Mouse (Mus musculus): ENCODE results near the gene Eml2. TPM values are rescaled to one million over a fixed set of nuclear protein-coding genes. Genes with fewer than 3 reads are reported as not detected.

The Eml2 gene
- polyA plus RNA-seq, 1 experiment: 17.2 TPM

DNA sequence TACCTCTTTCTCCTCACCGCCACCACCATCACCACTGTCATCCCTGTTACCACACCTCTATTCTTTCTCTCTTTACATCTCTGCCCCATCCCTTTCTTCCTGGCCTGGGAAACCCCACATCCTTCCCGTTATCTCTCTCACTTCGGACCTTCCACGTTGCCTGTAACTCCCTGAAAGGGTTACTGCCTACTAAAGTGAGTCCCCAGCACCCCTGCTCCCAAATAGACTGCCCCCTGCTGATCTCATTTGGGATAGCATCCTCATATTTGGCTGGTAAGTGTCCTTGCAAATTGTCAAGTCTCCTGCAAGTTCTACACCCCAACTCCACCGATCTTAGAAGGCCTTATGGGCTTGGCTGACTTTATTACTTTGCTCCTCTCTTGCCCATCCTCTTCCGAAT lies 20.5 kb downstream of the Eml2 start:
- H3K27ac ChIP-seq (ENCODE audit: insufficient read depth, low read depth, low read length): no peak overlapping the region
- 60% methylated on average over 6 of the region's 6 CpGs for WGBS
- H3K4me1 ChIP-seq (ENCODE audit: control insufficient read depth, insufficient read depth, insufficient read length, low read length): peaks cover under 1% of the 10 kb centered on the region
- H3K27me3 ChIP-seq (ENCODE audit: control insufficient read depth, insufficient read depth, low read length): no peaks in the 10 kb centered on the region
- TF ChIP-seq CTCF (IDR thresholded peaks at IDR 0.05; ENCODE audit: extremely low read depth, insufficient read length, insufficient replicate concordance, low read depth, low read length) (peak; percentile 64; the same call in 1 of the 2 replicates), POLR2A (IDR thresholded peaks at IDR 0.05; ENCODE audit: low read depth, low read length) (no peak)
- H3K4me3 ChIP-seq (ENCODE audit: low read depth, low read length): no peak overlapping the region
- peaks cover 5% of the 10 kb centered on the region; the same call in 1 of the 2 replicates for H3K36me3 ChIP-seq (ENCODE audit: control insufficient read depth, insufficient read depth, low read length)

DNA sequence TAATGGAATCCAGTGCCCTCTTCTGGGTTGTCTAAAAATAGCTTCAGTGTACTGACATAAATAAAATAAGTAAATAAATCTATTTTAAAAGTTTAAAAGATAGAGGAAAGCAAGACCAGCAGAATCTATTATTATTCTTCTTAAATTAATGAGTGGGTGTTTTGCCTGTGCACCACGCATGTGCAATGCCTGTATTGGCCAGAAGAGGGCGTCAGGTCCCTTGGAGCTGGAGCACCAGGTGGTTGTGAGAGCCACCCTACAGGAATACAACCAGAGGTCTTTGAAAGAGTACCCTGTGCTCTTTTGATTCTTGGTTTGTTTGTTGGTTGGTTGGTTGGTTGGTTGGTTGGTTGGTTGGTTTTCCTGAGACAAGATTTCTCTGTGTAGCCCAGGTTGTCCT lies 21.8 kb downstream of the Eml2 start:
- Histone ChIP-seq H3K4me1 (ENCODE audit: control insufficient read depth, insufficient read depth, insufficient read length, low read length) (peaks cover 7% of the 10 kb centered on the region), H3K4me3 (ENCODE audit: low read depth, low read length) (no peak overlapping the region), H3K27me3 (ENCODE audit: control insufficient read depth, insufficient read depth, low read length) (no peaks in the 10 kb centered on the region), H3K27ac (ENCODE audit: insufficient read depth, low read depth, low read length) (no peak overlapping the region), H3K36me3 (ENCODE audit: control insufficient read depth, insufficient read depth, low read length) (peaks cover 5% of the 10 kb centered on the region; the same call in 1 of the 2 replicates)
- 51% methylated on average over 2 of the region's 2 CpGs for WGBS
- no peak for TF ChIP-seq POLR2A (IDR thresholded peaks at IDR 0.05; ENCODE audit: low read depth, low read length)
- peak; percentile 71; the same call in 1 of the 2 replicates for TF ChIP-seq CTCF (IDR thresholded peaks at IDR 0.05; ENCODE audit: extremely low read depth, insufficient read length, insufficient replicate concordance, low read depth, low read length)

DNA sequence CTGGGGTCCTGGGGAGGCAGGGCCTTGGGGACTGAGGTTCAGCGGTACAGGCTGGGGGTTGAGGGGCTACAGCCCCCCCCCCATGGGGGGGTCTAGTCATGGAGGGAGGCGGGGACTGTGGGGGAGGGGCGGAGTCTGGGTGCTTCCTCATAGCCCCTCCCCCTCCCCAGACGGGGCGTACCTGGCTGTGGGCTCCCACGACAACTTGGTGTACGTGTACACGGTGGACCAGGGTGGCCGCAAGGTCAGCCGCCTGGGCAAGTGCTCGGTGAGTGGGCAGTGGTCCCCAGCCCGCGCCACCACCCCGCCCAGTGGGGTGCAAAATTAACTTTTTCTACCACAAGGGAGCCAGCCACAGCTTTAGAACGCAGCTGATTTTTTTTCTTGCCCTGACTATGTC lies 25.4 kb downstream of the Eml2 start:
- peaks cover 10% of the 10 kb centered on the region for H3K4me1 ChIP-seq (ENCODE audit: control insufficient read depth, insufficient read depth, insufficient read length, low read length)
- no peaks in the 10 kb centered on the region; the same call in 1 of the 2 replicates for H3K36me3 ChIP-seq (ENCODE audit: control insufficient read depth, insufficient read depth, low read length)
- peak overlapping the region; percentile 15; the same call in 1 of the 2 replicates for H3K4me3 ChIP-seq (ENCODE audit: low read depth, low read length)
- H3K27ac ChIP-seq (ENCODE audit: insufficient read depth, low read depth, low read length): no peak overlapping the region
- 83% methylated on average over 15 of the region's 15 CpGs for WGBS
- no peaks in the 10 kb centered on the region for H3K27me3 ChIP-seq (ENCODE audit: control insufficient read depth, insufficient read depth, low read length)
- no peak for TF ChIP-seq POLR2A (IDR thresholded peaks at IDR 0.05; ENCODE audit: low read depth, low read length)
- TF ChIP-seq CTCF (IDR thresholded peaks at IDR 0.05; ENCODE audit: extremely low read depth, insufficient read length, insufficient replicate concordance, low read depth, low read length): no peak

DNA sequence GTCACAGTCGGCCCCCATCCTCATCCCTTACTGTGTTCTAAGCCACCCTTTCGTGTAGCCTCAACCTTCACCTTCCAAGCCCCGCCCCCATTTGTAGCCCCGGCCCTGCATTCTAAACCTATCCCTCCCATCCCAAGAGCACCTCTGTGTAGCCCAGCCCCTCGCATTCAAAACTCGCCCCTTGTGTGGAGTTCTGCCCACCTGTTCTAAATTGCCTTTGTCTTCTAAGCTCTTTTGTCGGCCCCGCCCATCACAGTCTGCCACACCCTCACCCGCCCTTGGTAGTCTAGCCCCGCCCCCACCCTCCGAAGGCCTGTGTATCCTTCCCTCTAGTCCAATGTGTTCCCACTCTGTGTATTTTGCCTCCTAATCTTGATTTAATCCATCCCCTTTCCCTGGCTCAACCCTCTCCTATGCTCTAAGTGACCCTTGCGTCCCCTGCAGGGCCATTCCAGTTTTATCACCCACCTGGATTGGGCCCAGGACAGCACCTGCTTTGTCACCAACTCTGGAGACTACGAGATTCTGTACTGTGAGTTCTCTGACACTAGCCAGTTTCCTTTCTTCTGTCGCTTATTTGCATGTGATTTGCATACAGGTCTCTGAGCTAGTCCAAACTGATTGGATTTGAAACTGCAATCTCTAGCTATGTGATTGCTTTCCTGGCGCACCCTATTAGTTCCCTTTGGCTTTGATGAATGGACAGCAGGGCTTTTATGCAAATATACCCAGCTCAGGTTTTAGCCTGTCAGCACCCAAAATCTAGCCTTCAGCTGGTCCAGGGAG lies 26.0 kb downstream of the Eml2 start:
- no peaks in the 10 kb centered on the region; the same call in 1 of the 2 replicates for H3K36me3 ChIP-seq (ENCODE audit: control insufficient read depth, insufficient read depth, low read length)
- H3K27me3 ChIP-seq (ENCODE audit: control insufficient read depth, insufficient read depth, low read length): no peaks in the 10 kb centered on the region
- peak overlapping the region; percentile 60 for H3K27ac ChIP-seq (ENCODE audit: insufficient read depth, low read depth, low read length)
- TF ChIP-seq POLR2A (IDR thresholded peaks at IDR 0.05; ENCODE audit: low read depth, low read length) (no peak), CTCF (IDR thresholded peaks at IDR 0.05; ENCODE audit: extremely low read depth, insufficient read length, insufficient replicate concordance, low read depth, low read length) (no peak)
- WGBS: 39% methylated on average over 15 of the region's 15 CpGs
- peak overlapping the region; percentile 15 for H3K4me3 ChIP-seq (ENCODE audit: low read depth, low read length)
- peaks cover 10% of the 10 kb centered on the region for H3K4me1 ChIP-seq (ENCODE audit: control insufficient read depth, insufficient read depth, insufficient read length, low read length)

DNA sequence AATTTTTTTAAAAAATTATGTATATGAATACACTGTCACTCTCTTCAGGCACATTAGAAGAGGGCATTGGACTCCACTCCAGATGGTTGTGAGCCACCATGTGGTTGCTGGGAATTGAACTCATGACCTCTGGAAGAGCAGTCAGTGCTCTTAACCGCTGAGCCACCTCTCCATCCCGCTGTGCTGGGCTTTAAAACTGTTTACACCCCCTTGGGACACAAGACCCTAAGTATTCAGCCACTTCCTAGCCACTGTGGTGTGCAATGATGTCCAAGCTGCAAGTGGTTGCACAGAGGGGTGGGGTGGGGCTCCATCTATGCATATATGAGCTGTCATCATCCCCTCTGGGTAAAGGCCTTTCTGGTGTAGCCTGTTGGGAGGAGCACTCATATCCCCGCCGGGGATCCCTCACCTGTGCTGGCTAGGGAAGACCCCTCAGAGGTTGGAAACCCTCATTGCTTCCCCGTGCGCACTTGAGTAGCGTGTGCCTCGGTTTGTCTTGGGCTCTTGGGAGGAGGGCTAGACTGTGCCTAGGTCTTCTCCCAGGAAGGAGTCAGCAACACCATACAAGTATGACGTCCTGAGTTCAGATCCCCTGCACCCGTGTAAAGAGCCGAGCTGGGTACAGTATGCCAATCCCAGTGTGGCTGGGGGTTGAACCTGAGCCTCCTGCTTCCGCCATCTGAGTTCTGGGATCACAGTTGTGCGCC lies 32.1 kb downstream of the Eml2 start:
- H3K4me3 ChIP-seq (ENCODE audit: low read depth, low read length): no peak overlapping the region
- peaks cover 14% of the 10 kb centered on the region for H3K4me1 ChIP-seq (ENCODE audit: control insufficient read depth, insufficient read depth, insufficient read length, low read length)
- TF ChIP-seq POLR2A (IDR thresholded peaks at IDR 0.05; ENCODE audit: low read depth, low read length): no peak
- H3K36me3 ChIP-seq (ENCODE audit: control insufficient read depth, insufficient read depth, low read length): no peaks in the 10 kb centered on the region; the same call in 1 of the 2 replicates
- 77% methylated on average over 13 of the region's 13 CpGs for WGBS
- H3K27ac ChIP-seq (ENCODE audit: insufficient read depth, low read depth, low read length): no peak overlapping the region
- peaks cover 10% of the 10 kb centered on the region for H3K27me3 ChIP-seq (ENCODE audit: control insufficient read depth, insufficient read depth, low read length)

DNA sequence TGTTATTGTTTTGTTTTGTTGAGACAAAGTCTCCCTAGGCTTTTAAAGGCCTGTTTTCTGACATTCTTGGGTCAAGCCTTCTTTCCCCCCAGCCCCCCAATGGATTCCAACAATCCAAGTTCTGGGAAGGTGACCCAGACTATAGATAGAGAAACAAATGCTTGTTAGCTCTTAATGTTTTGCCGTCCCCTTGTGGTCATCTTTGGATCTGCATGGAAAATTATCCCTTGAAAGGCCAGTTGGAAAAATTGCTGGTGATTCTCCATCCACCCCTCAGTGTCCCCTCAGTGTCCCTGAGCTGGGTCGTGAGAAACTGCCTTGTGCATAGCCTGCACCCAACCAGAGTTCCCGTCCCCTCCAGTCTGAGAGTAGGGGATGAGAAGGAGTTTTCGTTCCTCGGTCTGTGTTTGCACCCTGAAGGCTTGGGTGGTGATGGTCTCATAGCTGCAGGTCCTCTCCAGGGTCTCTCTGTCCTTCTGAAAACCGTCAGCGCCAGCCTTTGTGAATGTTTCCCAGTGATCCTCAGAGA lies 32.8 kb downstream of the Eml2 start:
- Histone ChIP-seq H3K4me1 (ENCODE audit: control insufficient read depth, insufficient read depth, insufficient read length, low read length) (peaks cover 13% of the 10 kb centered on the region), H3K27ac (ENCODE audit: insufficient read depth, low read depth, low read length) (no peak overlapping the region), H3K4me3 (ENCODE audit: low read depth, low read length) (no peak overlapping the region), H3K36me3 (ENCODE audit: control insufficient read depth, insufficient read depth, low read length) (no peaks in the 10 kb centered on the region; the same call in 1 of the 2 replicates), H3K27me3 (ENCODE audit: control insufficient read depth, insufficient read depth, low read length) (peaks cover 10% of the 10 kb centered on the region)
- TF ChIP-seq CTCF (IDR thresholded peaks at IDR 0.05; ENCODE audit: extremely low read depth, insufficient read length, insufficient replicate concordance, low read depth, low read length): peak; percentile 56; the same call in 1 of the 2 replicates
- TF ChIP-seq POLR2A (IDR thresholded peaks at IDR 0.05; ENCODE audit: low read depth, low read length): no peak
- 49% methylated on average over 7 of the region's 7 CpGs for WGBS

DNA sequence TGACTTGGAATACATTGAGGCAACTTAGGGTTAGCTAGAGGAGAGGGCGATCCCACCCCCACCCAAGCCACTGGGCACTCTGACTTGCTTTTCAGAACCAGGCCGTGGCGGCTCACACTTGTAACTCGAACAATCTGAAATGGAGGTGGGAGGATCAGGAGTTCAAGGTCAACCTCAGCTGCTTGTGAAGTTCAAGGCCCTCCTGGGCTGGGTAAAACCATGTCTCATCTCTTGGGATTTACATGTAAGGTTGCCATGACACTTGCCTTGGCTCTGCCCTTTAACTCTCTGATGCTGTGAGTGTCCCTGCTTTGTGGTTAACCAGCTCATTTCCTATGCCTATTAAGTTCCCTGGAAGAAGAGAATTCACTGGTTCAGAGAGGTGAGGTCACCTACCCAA lies 33.3 kb downstream of the Eml2 start:
- Histone ChIP-seq H3K27me3 (ENCODE audit: control insufficient read depth, insufficient read depth, low read length) (peaks cover 10% of the 10 kb centered on the region), H3K27ac (ENCODE audit: insufficient read depth, low read depth, low read length) (no peak overlapping the region), H3K36me3 (ENCODE audit: control insufficient read depth, insufficient read depth, low read length) (no peaks in the 10 kb centered on the region; the same call in 1 of the 2 replicates), H3K4me3 (ENCODE audit: low read depth, low read length) (no peak overlapping the region), H3K4me1 (ENCODE audit: control insufficient read depth, insufficient read depth, insufficient read length, low read length) (peaks cover 13% of the 10 kb centered on the region)
- no peak for TF ChIP-seq POLR2A (IDR thresholded peaks at IDR 0.05; ENCODE audit: low read depth, low read length)
- TF ChIP-seq CTCF (IDR thresholded peaks at IDR 0.05; ENCODE audit: extremely low read depth, insufficient read length, insufficient replicate concordance, low read depth, low read length): no peak
- WGBS: 77% methylated on average over 4 of the region's 4 CpGs
